Mouse (Mus musculus) C2C12 (cell line): ENCODE results near the gene 4921524J17Rik.

Source experiments
- CEBPB ChIP-seq: IDR thresholded peaks from one replicate; pipeline ENCODE4 v1.6.1; 2011; ENCODE audit warnings: low read depth, mild to moderate bottlenecking, control low read depth, moderate library complexity
- CTCF ChIP-seq: IDR thresholded peaks from one replicate; pipeline ENCODE4 v1.5.1; 2011; ENCODE audit not compliant: control insufficient read depth, insufficient read depth, insufficient read length
- FOSL1 ChIP-seq: IDR thresholded peaks from one replicate; pipeline ENCODE4 v1.8.0; 2011; ENCODE audit warnings: mild to moderate bottlenecking, low read length; ENCODE audit not compliant: poor library complexity, insufficient read depth, severe bottlenecking
- MAX ChIP-seq: IDR thresholded peaks from one replicate; pipeline ENCODE4 v1.6.1; 2011; ENCODE audit warnings: mild to moderate bottlenecking, control low read depth

DNA sequence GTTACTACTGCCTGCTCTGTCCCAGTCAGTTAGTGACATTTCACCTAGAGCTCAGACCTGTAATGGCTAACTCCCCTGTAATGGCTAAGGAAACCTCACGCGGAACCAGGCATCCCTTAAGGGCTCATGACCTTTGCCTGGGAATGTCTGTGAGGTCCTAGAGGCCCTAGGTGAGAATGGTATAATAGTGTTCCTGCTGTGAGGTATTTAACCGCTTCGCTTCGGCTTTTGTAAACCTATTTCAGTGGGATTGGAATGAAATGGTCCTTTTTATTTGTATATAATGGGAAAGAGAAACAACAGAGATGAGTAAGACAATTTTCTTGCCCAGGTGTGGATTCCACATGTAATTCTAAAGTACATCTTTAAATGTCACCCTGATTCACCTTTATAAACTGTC, 8.9 kb upstream of the 4921524J17Rik start:
- TF ChIP-seq MAX: no peak
- no peak for TF ChIP-seq CTCF
- no peak for TF ChIP-seq FOSL1
- TF ChIP-seq CEBPB: no peak
